Mouse (Mus musculus) ovary, postnatal 14 days (tissue): ENCODE measurements around the gene Morf4l1.
"Not testable (repeated sequence)": the region's sequence is repeated elsewhere in the genome, so short reads cannot be mapped to it uniquely, and the experiment has no call there.

Experiments
- DNase-seq: peaks from one replicate; pipeline ENCODE4 v3.0.0; 2022; ENCODE audit warnings: low spot score

The Morf4l1 gene

DNA sequence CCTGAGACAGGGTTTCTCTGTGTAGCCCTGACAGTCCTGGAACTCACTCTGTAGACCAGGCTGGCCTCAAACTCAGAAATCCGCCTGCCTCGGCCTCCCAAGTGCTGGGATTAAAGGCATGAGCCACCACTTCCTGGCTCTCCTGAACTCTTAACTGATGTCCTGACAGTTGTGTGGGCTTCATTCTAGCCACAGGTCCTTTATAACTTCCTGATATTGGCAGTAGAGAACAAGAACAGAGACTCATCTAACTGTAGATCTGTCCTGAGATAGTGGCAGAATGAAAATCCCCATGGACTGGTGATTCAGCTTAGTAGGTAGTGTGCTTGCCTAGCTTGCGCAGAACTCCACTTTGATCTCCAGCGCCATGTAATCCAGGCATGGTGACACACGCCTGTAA lies 53.6 kb downstream of the Morf4l1 start:
- not testable (repeated sequence) for DNase-seq

GRCm38 (mm10) chr9:90060574-90060875 lies 54.0 kb downstream of the Morf4l1 start:
- DNase-seq, result no peak

- no peak for DNase-seq
Observed at GRCm38 (mm10) chr9:90059828-90060573, 54.6 kb downstream of the Morf4l1 start.

GRCm38 (mm10) chr9:90056716-90057115 lies 57.9 kb downstream of the Morf4l1 start:
- DNase-seq, result no peak

DNA sequence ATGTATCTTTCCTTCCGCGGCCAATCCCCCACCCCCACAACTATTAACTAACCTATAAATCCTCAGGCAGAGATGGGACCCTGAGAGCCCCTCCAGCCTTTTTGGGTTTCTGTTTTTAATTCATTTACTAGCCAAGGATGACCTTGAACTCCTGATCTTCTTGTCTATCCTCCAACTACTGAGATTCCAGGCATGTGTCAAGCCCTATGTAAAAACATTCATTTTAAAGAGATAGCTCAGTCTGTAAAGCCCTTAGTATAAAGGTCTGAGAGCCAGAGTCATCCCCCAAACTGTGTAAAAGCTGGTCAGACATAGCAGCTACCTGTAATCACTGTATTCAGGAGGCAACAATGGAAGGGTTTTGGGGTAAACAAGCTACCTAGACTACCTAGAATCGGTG lies 58.7 kb downstream of the Morf4l1 start:
- DNase-seq, result no peak

DNA sequence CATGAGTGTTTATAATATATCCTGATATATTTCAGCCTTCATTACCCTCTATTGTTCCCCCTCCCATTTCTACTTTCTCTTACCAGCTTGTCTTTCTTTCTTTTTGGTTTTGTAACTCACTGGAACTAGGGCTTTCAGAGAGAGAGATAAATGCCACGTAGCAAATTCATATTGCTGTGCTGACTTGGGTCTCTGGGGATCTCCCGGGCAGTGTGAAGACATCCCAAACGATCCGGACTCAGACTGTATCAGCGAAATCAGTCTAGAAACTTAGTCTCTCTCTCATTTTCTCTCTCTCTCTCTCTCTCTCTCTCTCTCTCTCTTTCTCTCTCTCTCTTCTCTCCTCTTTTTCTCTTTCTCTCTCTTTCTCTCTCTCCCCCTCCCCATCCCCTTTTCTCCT lies 59.2 kb downstream of the Morf4l1 start:
- DNase-seq, result no peak

DNA sequence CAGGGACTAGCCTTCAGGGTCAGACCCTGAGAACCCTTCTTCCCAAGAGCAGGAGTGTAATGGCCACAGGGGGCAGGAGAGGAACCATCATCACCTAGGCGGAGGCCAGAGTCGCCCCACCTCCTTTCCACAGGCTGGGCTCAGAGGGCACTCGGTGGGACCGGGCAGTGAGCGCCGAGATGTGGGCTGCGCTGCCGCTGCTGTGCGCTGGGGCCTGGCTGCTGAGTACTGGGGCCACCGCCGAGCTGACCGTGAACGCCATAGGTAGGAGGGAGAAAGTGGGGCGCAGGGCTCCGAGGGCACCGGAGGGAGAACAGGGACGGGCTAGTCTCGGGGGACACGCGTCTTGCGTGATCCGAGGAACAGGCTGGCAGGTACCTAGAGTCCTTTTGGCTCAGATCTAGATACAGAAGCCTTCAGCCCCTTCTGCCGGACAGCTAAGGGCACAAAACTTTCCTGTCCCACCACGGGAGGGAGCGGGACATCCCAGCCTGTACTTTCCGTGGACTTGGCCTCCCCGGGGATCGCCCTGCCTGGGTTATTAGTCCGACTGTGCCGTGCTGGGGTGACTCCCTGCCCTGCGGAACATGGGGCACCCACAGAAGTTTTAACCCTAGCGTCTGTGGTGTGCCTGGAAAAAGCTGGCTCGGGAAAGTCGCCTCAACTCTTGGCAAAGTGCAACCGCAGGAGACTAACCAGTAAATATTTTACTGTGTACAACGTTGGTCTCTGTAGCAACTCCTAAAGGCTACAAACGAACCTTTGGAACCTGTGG lies 60.0 kb downstream of the Morf4l1 start:
- DNase-seq, result peak; percentile 47

- no peak for DNase-seq
Observed at GRCm38 (mm10) chr9:90053852-90054251, 60.7 kb downstream of the Morf4l1 start, which contains the start of gene Ctsh. TSS of gene Ctsh (plus strand) at chr9:90054152.

- DNase-seq, result no peak
Observed at GRCm38 (mm10) chr9:90047937-90048627, 66.5 kb downstream of the Morf4l1 start.

DNA sequence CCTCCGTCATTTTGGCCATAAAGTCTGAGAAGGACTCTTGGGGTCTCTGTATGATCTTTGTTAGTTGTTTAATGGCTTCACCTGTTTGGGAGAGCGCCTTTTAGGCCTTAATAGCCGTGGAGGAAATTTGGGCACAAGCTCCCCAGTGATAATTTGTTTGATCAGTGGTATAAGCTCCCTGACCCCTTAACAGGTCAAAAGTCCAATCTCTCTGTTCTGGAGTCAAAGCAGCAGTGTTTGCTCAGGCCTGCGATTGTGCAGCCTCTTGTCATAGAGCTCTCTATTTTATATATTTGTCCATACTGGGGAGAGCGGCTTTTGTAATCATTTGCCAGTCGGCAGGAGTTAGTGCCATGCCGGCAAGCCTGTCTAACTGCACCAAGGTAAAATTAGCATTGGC lies 69.4 kb downstream of the Morf4l1 start:
- DNase-seq, result no peak

DNA sequence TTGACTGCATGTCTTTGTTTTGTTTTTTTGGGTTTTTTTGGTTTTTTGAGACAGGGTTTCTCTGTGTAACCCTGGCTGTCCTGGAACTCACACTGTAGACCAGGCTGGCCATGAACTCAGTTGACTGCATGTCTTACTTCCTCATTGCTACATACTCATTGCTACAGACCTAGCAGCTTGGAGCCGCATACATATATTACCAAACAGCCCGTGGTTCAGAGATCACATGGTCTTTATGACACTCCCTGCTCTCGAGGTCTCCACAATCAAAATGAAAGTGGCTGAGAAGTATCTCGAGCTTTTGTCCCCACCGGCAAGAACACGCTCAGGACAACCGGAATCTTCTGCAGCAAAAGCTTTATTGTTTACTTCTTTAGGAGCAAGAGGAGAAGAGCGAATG lies 71.7 kb downstream of the Morf4l1 start:
- DNase-seq, result not testable (repeated sequence)
